Mouse (Mus musculus) E14TG2a.4 (cell line): Measurements from ENCODE around the gene Mrps21.

Experiments used
- CTCF ChIP-seq: conservative IDR thresholded peaks from 2 replicates; pipeline ENCODE4 v1.5.1; 2014; ENCODE audit warnings: low read length
- NANOG ChIP-seq: IDR thresholded peaks from 2 replicates; pipeline ENCODE4 v1.6.1; 2014; ENCODE audit warnings: borderline replicate concordance, low read length, mixed read lengths

- TF ChIP-seq CTCF = no peak
- TF ChIP-seq NANOG = no peak
These were observed 6.3 kb downstream of the Mrps21 start for GRCm38 (mm10) chr3:95865050-95865449.
